Mouse (Mus musculus) liver, adult 2 months (tissue): ENCODE results near the gene Alkbh1. TPM values are rescaled to one million over a fixed set of nuclear protein-coding genes. Genes with fewer than 3 reads are reported as not detected.
A peak's percentile ranks its signal among the peaks of the same experiment; 100 is the strongest.

Experiments
- DNase-seq: peaks from one replicate; pipeline ENCODE4 v3.0.0-alpha.2; 2011; ENCODE audit warnings: low read depth, low spot score; ENCODE audit errors: extremely low read depth
- H3K27ac ChIP-seq: fragments of 200-500 bp; replicated peaks from 2 replicates; pipeline ENCODE4 v1.5.1; 2012; ENCODE audit warnings: low read depth, mild to moderate bottlenecking, control low read depth, inconsistent platforms, low read length; ENCODE audit not compliant: insufficient read depth
- H3K27me3 ChIP-seq: fragments of 200-500 bp; 2 replicates; pipeline ENCODE4 v1.6.1; 2012; ENCODE audit warnings: mild to moderate bottlenecking, moderate library complexity, low read length, inconsistent platforms; ENCODE audit not compliant: control insufficient read depth, insufficient read depth
- H3K36me3 ChIP-seq: fragments of 200-500 bp; 2 replicates; pipeline ENCODE4 v1.6.1; 2012; ENCODE audit warnings: low read length, inconsistent platforms; ENCODE audit not compliant: control insufficient read depth, insufficient read depth
- H3K4me1 ChIP-seq: fragments of 200-500 bp; 2 replicates; pipeline ENCODE4 v1.6.1; 2011; ENCODE audit warnings: low read length; ENCODE audit not compliant: control insufficient read depth, insufficient read depth
- H3K4me3 ChIP-seq: fragments of 200-500 bp; 2 replicates; pipeline ENCODE4 v1.5.1; 2011; ENCODE audit warnings: low read depth, mild to moderate bottlenecking, control low read depth, low read length, moderate library complexity; ENCODE audit not compliant: insufficient read depth
- H3K79me2 ChIP-seq: fragments of 200-500 bp; 2 replicates; pipeline ENCODE4 v1.6.1; 2012; ENCODE audit warnings: inconsistent platforms, mild to moderate bottlenecking, low read length, moderate library complexity; ENCODE audit not compliant: control insufficient read depth, insufficient read depth
- H3K9ac ChIP-seq: fragments of 200-500 bp; 2 replicates; pipeline ENCODE4 v1.6.1; 2012; ENCODE audit warnings: low read depth, mild to moderate bottlenecking, control low read depth, inconsistent platforms, low read length
- CTCF ChIP-seq: fragments of 200-500 bp; IDR thresholded peaks from 2 replicates; pipeline ENCODE4 v1.5.1; 2011; ENCODE audit warnings: low read depth, low read length, control low read depth
- POLR2A ChIP-seq: fragments of 200-500 bp; IDR thresholded peaks from 2 replicates; pipeline ENCODE4 v1.6.1; 2011; ENCODE audit warnings: low read length, control low read depth; ENCODE audit not compliant: insufficient read depth; ENCODE audit errors: extremely low read depth
- WGBS: fragments of 180-500 bp; shearing (Covaris S2); methylation state at CpG from one replicate; pipeline ENCODE4 v1.1.7; 2018; 5-methylcytosine and 5-hydroxymethylcytosine counted together
- polyA plus RNA-seq: library from polyadenylated mRNA; depleted of rRNA; stranded (reverse); fragments of >200 nt; gene quantifications from 2 replicates; pipeline ENCODE4 v1.2.3, GENCODE M21; 2012
- total RNA-seq: library from RNA; depleted of rRNA; stranded (reverse); fragments of >200 nt; gene quantifications from 2 replicates; pipeline ENCODE4 v1.2.3, GENCODE M21; 2014

The Alkbh1 gene
- total and polyA plus RNA-seq, 2 experiments: 8.4 to 11.1 TPM

DNA sequence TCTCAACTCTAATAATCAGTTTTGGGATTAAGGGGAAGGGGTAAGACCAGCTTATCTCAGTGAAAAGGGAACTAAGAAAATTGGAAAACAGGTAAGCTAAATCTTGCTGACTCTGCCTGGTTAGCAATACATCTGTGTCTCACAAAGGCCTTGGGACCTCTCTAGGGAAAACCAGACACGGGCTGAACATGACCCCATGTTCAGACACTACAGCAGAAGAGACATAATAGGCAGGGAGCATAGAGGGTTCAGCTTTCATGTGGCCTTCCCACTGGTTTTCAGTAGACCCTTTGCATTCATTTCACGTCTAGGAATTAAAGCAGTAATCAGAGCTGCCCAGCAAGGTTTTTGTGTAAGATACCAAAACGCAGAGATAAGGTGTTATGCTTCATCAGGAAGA is 19.3 kb downstream of the Alkbh1 start:
- TF ChIP-seq CTCF: no peak
- TF ChIP-seq POLR2A: no peak
- DNase-seq: no peak
- no peak overlapping the region for H3K4me3 ChIP-seq
- H3K27ac ChIP-seq: no peak overlapping the region
- H3K36me3 ChIP-seq: peaks cover 46% of the 10 kb centered on the region
- H3K79me2 ChIP-seq: no peaks in the 10 kb centered on the region
- WGBS: 67% methylated on average over 3 of the region's 3 CpGs
- H3K9ac ChIP-seq: no peak overlapping the region
- H3K4me1 ChIP-seq: no peaks in the 10 kb centered on the region; the same call in 1 of the 2 replicates
- H3K27me3 ChIP-seq: no peaks in the 10 kb centered on the region

DNA sequence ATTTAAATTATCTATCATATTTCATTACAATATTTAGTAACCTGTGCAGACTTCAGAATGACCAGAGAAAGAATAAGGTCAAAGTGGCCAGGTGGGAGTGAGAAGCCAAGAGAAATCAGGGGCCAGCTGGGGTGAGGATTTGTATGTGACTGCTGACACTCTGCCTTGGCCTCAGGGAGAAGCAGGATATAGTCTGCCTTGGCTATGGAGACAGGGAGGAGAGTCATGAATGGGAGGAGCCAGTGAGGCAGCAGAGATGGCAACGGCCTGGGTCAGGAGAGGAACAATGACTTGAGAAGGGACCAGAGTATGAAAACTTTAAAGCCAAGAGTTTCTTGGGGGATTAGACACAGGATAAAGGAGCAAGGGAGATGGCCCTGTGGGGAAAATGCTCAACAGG is 20.1 kb downstream of the Alkbh1 start:
- no peaks in the 10 kb centered on the region; the same call in 1 of the 2 replicates for H3K4me1 ChIP-seq
- H3K9ac ChIP-seq: no peak overlapping the region
- WGBS: 72% methylated on average over 1 of the region's 1 CpGs
- no peak overlapping the region for H3K27ac ChIP-seq
- H3K36me3 ChIP-seq: peaks cover 39% of the 10 kb centered on the region
- no peak overlapping the region for H3K4me3 ChIP-seq
- no peaks in the 10 kb centered on the region for H3K27me3 ChIP-seq
- no peaks in the 10 kb centered on the region for H3K79me2 ChIP-seq
- no peak for DNase-seq
- TF ChIP-seq CTCF: no peak
- TF ChIP-seq POLR2A: no peak

DNA sequence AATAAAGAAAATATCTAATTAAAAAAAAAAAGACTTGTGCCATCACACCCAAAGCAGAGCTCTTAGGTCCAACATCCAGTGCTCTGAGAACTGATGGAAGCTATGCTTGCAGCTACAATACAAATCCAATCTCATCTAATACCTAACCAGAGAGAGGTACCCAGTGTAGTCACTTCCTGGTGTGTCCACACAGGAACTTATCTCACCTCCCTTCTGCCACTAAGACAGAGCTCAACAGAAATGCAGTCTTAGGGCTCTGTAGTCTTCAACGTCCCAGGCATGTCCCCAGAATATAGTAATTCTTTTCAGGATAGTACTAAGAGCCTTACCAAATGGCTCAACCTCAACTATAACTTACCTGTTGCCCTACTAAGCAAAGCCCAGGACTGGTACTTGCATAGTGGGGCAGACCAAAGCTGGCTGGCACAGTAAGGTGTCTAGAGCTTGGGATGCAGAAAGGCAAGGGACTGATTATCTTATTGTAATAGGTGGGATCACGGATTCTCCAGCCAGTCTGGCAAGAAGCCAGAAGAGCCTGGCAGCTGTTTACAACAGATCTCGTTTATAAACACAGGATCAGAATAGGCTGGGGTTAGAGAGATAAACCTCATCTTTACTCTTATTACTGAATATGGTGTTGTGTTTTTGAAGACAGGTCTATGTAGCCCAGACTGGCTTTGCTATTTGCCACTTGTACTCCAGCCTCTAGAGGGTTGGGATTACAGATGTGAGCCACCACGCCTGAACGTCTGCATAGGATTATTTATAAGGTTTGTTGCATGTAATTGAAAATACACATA is 21.9 kb downstream of the Alkbh1 start:
- Histone ChIP-seq H3K27me3 (no peaks in the 10 kb centered on the region), H3K9ac (no peak overlapping the region), H3K79me2 (no peaks in the 10 kb centered on the region), H3K4me1 (no peaks in the 10 kb centered on the region; the same call in 1 of the 2 replicates), H3K4me3 (no peak overlapping the region), H3K36me3 (peaks cover 24% of the 10 kb centered on the region), H3K27ac (no peak overlapping the region)
- TF ChIP-seq CTCF (no peak), POLR2A (no peak)
- WGBS: 61% methylated on average over 5 of the region's 5 CpGs
- no peak for DNase-seq

DNA sequence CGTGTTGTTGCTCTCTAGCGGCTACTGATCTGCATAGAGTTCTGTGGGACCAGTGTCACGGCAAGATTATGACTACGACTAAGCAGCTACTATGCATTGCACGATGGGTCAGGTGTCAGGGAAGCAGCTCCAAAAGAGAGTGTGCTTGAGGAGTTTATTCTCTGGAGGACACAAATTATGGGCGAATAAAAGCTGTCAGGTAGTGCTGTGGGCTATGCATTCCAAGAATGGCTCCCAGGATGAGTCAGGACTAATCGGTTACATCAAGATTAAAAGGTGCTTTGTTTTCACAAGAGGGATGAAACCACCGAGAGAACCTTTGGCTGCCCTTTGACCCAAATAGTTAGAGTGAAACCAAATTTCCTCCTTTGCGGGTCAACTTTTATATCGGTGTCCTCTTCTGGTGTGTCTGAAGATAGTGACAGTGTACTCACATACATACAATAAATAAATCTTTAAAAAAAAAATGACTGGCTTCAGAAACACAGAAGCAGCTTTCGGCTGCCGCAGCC is 23.8 kb downstream of the Alkbh1 start:
- Histone ChIP-seq H3K79me2 (no peaks in the 10 kb centered on the region), H3K9ac (no peak overlapping the region), H3K36me3 (peaks cover 9% of the 10 kb centered on the region; the same call in 1 of the 2 replicates), H3K4me3 (no peak overlapping the region), H3K4me1 (no peaks in the 10 kb centered on the region; the same call in 1 of the 2 replicates), H3K27ac (peak overlapping the region; percentile 16; the same call in 1 of the 2 replicates), H3K27me3 (no peaks in the 10 kb centered on the region)
- peak; percentile 68 for DNase-seq
- WGBS: 40% methylated on average over 12 of the region's 12 CpGs
- TF ChIP-seq POLR2A (no peak), CTCF (no peak)

DNA sequence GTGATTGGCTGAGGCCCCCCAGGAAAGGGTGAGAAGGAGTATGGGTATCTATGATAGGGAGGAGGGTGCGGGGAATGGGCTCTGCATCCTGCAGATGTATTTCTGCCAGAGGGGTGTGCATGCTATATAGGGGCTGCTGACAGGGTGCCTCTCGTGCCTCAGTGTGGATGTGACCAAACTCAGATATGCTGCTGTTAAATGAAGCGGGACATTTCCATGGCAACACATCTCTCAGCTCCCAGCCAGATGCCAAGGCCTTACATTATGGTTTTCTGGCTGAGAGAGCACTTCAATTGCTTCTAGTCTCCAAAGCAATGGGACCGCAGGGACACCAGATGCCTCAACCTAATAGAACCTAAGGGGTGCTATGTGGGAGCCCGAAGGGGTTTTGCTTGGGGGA is 24.9 kb downstream of the Alkbh1 start:
- H3K4me3 ChIP-seq: no peak overlapping the region
- no peaks in the 10 kb centered on the region for H3K27me3 ChIP-seq
- WGBS: 94% methylated on average over 5 of the region's 5 CpGs
- peaks cover 5% of the 10 kb centered on the region; the same call in 1 of the 2 replicates for H3K36me3 ChIP-seq
- TF ChIP-seq CTCF: no peak
- no peak for DNase-seq
- H3K27ac ChIP-seq: no peak overlapping the region
- H3K79me2 ChIP-seq: no peaks in the 10 kb centered on the region
- H3K9ac ChIP-seq: no peak overlapping the region
- no peaks in the 10 kb centered on the region; the same call in 1 of the 2 replicates for H3K4me1 ChIP-seq

DNA sequence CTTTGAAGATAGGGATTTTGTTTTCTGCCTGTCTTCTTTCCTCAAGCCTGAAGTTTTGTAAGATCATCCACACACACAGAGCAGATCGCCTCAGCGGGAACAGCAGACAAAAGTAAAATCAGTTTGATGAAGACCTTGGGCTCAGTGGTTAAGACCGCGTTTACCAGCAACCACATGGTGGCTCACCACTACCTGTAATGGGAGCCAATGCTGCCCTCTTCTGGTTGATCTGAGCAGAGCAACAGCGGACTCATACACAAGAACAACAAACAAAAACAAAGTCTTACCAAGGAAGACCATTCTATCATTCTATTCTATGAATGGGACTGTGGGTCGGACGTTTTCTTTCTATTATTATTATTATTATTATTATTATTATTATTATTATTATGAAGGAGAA is 27.1 kb downstream of the Alkbh1 start:
- no peaks in the 10 kb centered on the region for H3K79me2 ChIP-seq
- no peak overlapping the region for H3K9ac ChIP-seq
- no peaks in the 10 kb centered on the region for H3K27me3 ChIP-seq
- no peaks in the 10 kb centered on the region for H3K36me3 ChIP-seq
- H3K4me3 ChIP-seq: no peak overlapping the region
- H3K27ac ChIP-seq: no peak overlapping the region
- WGBS: 26% methylated on average over 7 of the region's 7 CpGs
- peak; percentile 70 for DNase-seq
- peak; percentile 84 for TF ChIP-seq CTCF
- TF ChIP-seq POLR2A: no peak
- H3K4me1 ChIP-seq: no peaks in the 10 kb centered on the region; the same call in 1 of the 2 replicates
